Mouse (Mus musculus): Measurements from ENCODE around the gene Dqx1.

DNA sequence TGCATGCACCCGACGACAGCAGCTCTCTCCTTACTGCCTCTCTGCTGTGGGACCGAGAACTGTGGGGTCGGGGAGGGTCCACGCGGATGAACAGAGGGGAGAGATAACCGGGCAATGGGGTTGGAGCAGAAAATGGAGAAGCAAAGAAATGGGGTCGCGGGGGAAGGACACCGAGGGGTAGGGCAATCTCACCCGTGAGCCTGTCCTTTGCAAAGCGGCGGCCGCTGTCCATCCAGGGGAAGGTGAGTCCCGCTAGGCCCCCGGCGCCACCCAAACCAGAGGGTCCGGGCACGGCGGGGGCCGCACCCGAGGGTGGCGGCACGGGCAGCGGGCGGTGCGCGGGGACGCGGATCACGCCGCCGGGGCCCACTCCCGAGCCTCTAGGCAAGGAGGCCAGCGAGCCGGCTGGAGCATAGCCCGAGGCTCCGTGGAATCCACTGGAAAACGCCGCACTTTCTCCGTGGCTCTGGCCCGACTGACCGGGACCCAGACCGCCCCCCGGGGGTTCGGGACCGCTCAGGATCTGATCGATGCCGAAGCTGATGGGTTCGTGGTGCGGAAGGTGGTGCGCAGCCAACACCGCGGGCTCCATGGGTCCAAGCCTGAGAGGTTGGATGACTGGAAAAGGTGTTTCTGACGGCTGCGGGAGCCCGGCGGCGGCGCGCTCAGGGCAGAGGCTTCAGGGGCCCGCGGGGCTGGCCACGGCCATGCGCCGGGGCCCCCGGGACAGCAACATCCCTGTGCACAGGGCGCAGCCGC is 12.0 kb downstream of the Dqx1 start:
- TF ChIP-seq CTCF (IDR thresholded peaks at IDR 0.05; ENCODE audit: control insufficient read depth, insufficient read depth, insufficient read length) (no peak), USF1 (IDR thresholded peaks at IDR 0.05; ENCODE audit: low read depth) (no peak), CEBPB (IDR thresholded peaks at IDR 0.05; ENCODE audit: low read depth) (no peak), FOSL1 (IDR thresholded peaks at IDR 0.05; ENCODE audit: insufficient read depth, low read length, poor library complexity, severe bottlenecking) (no peak)

All from C2C12 (cell line).